Mouse (Mus musculus): Measurements from ENCODE around the gene Rag2.
A peak's percentile ranks its signal among the peaks of the same experiment; 100 is the strongest.

Rag2 gene

GRCm38 (mm10) chr2:101624011-101624410 is 507 bp upstream of the Rag2 start:
- no peak for DNase-seq (ENCODE audit: low read depth, low spot score)

GRCm38 (mm10) chr2:101627227-101627626 is 2.7 kb downstream of the Rag2 start:
- DNase-seq (ENCODE audit: low read depth, low spot score) = no peak

- peak; percentile 94 for DNase-seq (ENCODE audit: low read depth, low spot score)
Measured at GRCm38 (mm10) chr2:101628297-101629236, 4.0 kb downstream of the Rag2 start.

GRCm38 (mm10) chr2:101638979-101639839 is 14.7 kb downstream of the Rag2 start:
- no peak for DNase-seq (ENCODE audit: low read depth, low spot score)

- no peak for DNase-seq (ENCODE audit: low read depth, low spot score)
Measured at GRCm38 (mm10) chr2:101639840-101640350, 15.4 kb downstream of the Rag2 start.

GRCm38 (mm10) chr2:101645841-101646240 is 21.3 kb downstream of the Rag2 start:
- DNase-seq (ENCODE audit: low read depth, low spot score) = no peak

- no peak for DNase-seq (ENCODE audit: low read depth, low spot score)
Measured at GRCm38 (mm10) chr2:101648361-101648760, 23.8 kb downstream of the Rag2 start.

GRCm38 (mm10) chr2:101649114-101649671 is 24.7 kb downstream of the Rag2 start, which contains the start of the genes Rag1 and B230118H07Rik:
Gene Rag1, minus strand, starts transcription at chr2:101649501.
Gene B230118H07Rik, minus strand, starts transcription at chr2:101649532.
- DNase-seq (ENCODE audit: low read depth, low spot score) = no peak

GRCm38 (mm10) chr2:101650446-101650845 is 25.9 kb downstream of the Rag2 start:
- DNase-seq (ENCODE audit: low read depth, low spot score) = no peak

- DNase-seq (ENCODE audit: low read depth, low spot score) = no peak
Measured at GRCm38 (mm10) chr2:101652204-101652920, 27.8 kb downstream of the Rag2 start.

GRCm38 (mm10) chr2:101652921-101653597 is 28.5 kb downstream of the Rag2 start:
- DNase-seq (ENCODE audit: low read depth, low spot score) = peak; percentile 56

- DNase-seq (ENCODE audit: low read depth, low spot score) = no peak
Measured at GRCm38 (mm10) chr2:101660536-101660935, 36.0 kb downstream of the Rag2 start.

- DNase-seq (ENCODE audit: low read depth, low spot score) = peak; percentile 84
Measured at GRCm38 (mm10) chr2:101665058-101665702, 40.7 kb downstream of the Rag2 start.

- no peak for DNase-seq (ENCODE audit: low read depth, low spot score)
Measured at GRCm38 (mm10) chr2:101665703-101666092, 41.2 kb downstream of the Rag2 start.

GRCm38 (mm10) chr2:101668751-101669150 is 44.2 kb downstream of the Rag2 start:
- DNase-seq (ENCODE audit: low read depth, low spot score) = no peak

GRCm38 (mm10) chr2:101673547-101673946 is 49.0 kb downstream of the Rag2 start:
- DNase-seq (ENCODE audit: low read depth, low spot score) = no peak

GRCm38 (mm10) chr2:101678236-101679021 is 53.9 kb downstream of the Rag2 start, which contains the start of gene Traf6:
Gene Traf6, plus strand, starts transcription at chr2:101678429.
- DNase-seq (ENCODE audit: low read depth, low spot score) = peak; percentile 81

GRCm38 (mm10) chr2:101679164-101679784 is 54.8 kb downstream of the Rag2 start:
- peak; percentile 17 for DNase-seq (ENCODE audit: low read depth, low spot score)

Data from ES-CJ7 (cell line).